Mouse (Mus musculus) megakaryocyte, embryonic 14.5 days (primary cell): ENCODE data around the gene Esp3. TPM values are rescaled to one million over a fixed set of nuclear protein-coding genes. Genes with fewer than 3 reads are reported as not detected.
"Not testable (repeated sequence)": the region's sequence is repeated elsewhere in the genome, so short reads cannot be mapped to it uniquely, and the experiment has no call there.

ENCODE experiments used
- H3K27me3 ChIP-seq: replicated peaks from 2 replicates; pipeline ENCODE3; 2012; ENCODE audit warnings: inconsistent platforms
- H3K36me3 ChIP-seq: replicated peaks from 2 replicates; pipeline ENCODE3; 2012; ENCODE audit warnings: low read length, inconsistent platforms, mixed read lengths
- H3K4me1 ChIP-seq: 2 replicates; pipeline ENCODE4 v1.6.1; 2012; ENCODE audit warnings: inconsistent platforms
- H3K4me3 ChIP-seq: replicated peaks from 2 replicates; pipeline ENCODE3; 2012; ENCODE audit warnings: moderate library complexity, mild to moderate bottlenecking, inconsistent platforms
- H3K9me3 ChIP-seq: 2 replicates; pipeline ENCODE4 v1.6.1; 2012; ENCODE audit warnings: inconsistent platforms
- FLI1 ChIP-seq: IDR thresholded peaks from 2 replicates; pipeline ENCODE4 v1.6.1; 2012; ENCODE audit warnings: low read length, inconsistent platforms, mixed read lengths
- GATA1 ChIP-seq: IDR thresholded peaks from 3 replicates; pipeline ENCODE4 v1.6.1; 2012; ENCODE audit warnings: mixed read lengths, low read length, inconsistent platforms, borderline replicate concordance
- polyA plus RNA-seq: library from polyadenylated mRNA; stranded (reverse); fragments of >175 nt; gene quantifications from 2 replicates; pipeline ENCODE4 v1.2.3, GENCODE M21; 2012; ENCODE audit warnings: low replicate concordance; ENCODE audit not compliant: insufficient read depth

Esp3 gene
- not detected in 2 replicates for polyA plus RNA-seq

- not testable (repeated sequence) for H3K4me3 ChIP-seq, H3K36me3 ChIP-seq, H3K27me3 ChIP-seq, H3K4me1 ChIP-seq, H3K9me3 ChIP-seq
Measured at GRCm38 (mm10) chr17:40631775-40632174, at the start of gene Esp3. Gene Esp3, plus strand, starts transcription at chr17:40632075.

- not testable (repeated sequence) for H3K4me1 ChIP-seq
Measured at GRCm38 (mm10) chr17:40583906-40584305, 48.0 kb upstream of the Esp3 start.

GRCm38 (mm10) chr17:40591297-40591696, 40.6 kb upstream of the Esp3 start:
- Histone ChIP-seq H3K27me3 (no peaks in the 10 kb centered on the region), H3K36me3 (no peaks in the 10 kb centered on the region), H3K4me1 (no peaks in the 10 kb centered on the region), H3K9me3 (no peaks in the 10 kb centered on the region), H3K4me3 (no peak overlapping the region)
- TF ChIP-seq FLI1 (no peak), GATA1 (no peak)

More at GRCm38 (mm10) chr17:40583906-40584305, 48.0 kb upstream of the Esp3 start:
- not testable (repeated sequence) for H3K36me3 ChIP-seq, H3K27me3 ChIP-seq, H3K4me3 ChIP-seq, H3K9me3 ChIP-seq

GRCm38 (mm10) chr17:40598294-40598693, 33.6 kb upstream of the Esp3 start, which contains the start of gene Esp4:
Gene Esp4, plus strand, starts transcription at chr17:40598594.
- H3K4me1 ChIP-seq = no peaks in the 10 kb centered on the region
- H3K27me3 ChIP-seq = no peaks in the 10 kb centered on the region
- TF ChIP-seq GATA1 (no peak), FLI1 (no peak)
- H3K36me3 ChIP-seq = no peaks in the 10 kb centered on the region
- H3K4me3 ChIP-seq = no peak within 1 kb of the TSS
- H3K9me3 ChIP-seq = no peaks in the 10 kb centered on the region

- not testable (repeated sequence) for H3K9me3 ChIP-seq, H3K36me3 ChIP-seq, H3K4me1 ChIP-seq, H3K4me3 ChIP-seq, H3K27me3 ChIP-seq
Measured at GRCm38 (mm10) chr17:40662118-40662679, 30.3 kb downstream of the Esp3 start.

- not testable (repeated sequence) for H3K4me1 ChIP-seq
Measured at GRCm38 (mm10) chr17:40663161-40663811, 31.4 kb downstream of the Esp3 start.

More at GRCm38 (mm10) chr17:40663161-40663811, 31.4 kb downstream of the Esp3 start:
- H3K36me3 ChIP-seq, H3K27me3 ChIP-seq, H3K9me3 ChIP-seq, H3K4me3 ChIP-seq: not testable (repeated sequence)

Other genes starting within 250 kb of the Esp3 start
- not detected in 2 replicates for gene Esp8, start 112.1 kb upstream of the Esp3 start, polyA plus RNA-seq
- gene Esp6, start 70.6 kb upstream of the Esp3 start, polyA plus RNA-seq = not detected in 2 replicates
- not detected in 2 replicates for gene Esp4, start 33.5 kb upstream of the Esp3 start, polyA plus RNA-seq
- not detected in 2 replicates for gene Esp1, start 95.0 kb downstream of the Esp3 start, polyA plus RNA-seq
- not detected in 2 replicates for gene Crisp2, start 174.9 kb downstream of the Esp3 start, polyA plus RNA-seq
- not detected in 2 replicates for gene Rhag, start 179.1 kb downstream of the Esp3 start, polyA plus RNA-seq
- gene 9130008F23Rik, start 248.5 kb downstream of the Esp3 start, polyA plus RNA-seq = 1.1 and 3.3 TPM in 2 replicates